Mouse (Mus musculus) embryonic fibroblast, embryonic 13.5 days (primary cell): ENCODE measurements around the gene Pkp3.

Experiments used
- CTCF ChIP-seq: IDR thresholded peaks from 2 replicates; pipeline ENCODE4 v1.5.1; 2011; ENCODE audit warnings: mild to moderate bottlenecking, control low read depth, low read length, moderate library complexity, borderline replicate concordance; ENCODE audit not compliant: insufficient read depth
- POLR2A ChIP-seq: IDR thresholded peaks from 2 replicates; pipeline ENCODE4 v1.6.1; 2011; ENCODE audit warnings: low read depth, mild to moderate bottlenecking, control low read depth, low read length, moderate library complexity

- TF ChIP-seq POLR2A (no peak), CTCF (no peak)
Observed at GRCm38 (mm10) chr7:141030390-141030789, 47.6 kb upstream of the Pkp3 start.
